Mouse (Mus musculus): ENCODE data around the gene Naa16.

- TF ChIP-seq CTCF (IDR thresholded peaks at IDR 0.05; ENCODE audit: low read depth) (no peak), EP300 (IDR thresholded peaks at IDR 0.05; ENCODE audit: low read depth) (no peak)
These were observed 13.5 kb downstream of the Naa16 start for GRCm38 (mm10) chr14:79377041-79377440.

All from heart, postnatal 0 days (tissue).